Mouse (Mus musculus) liver, postnatal 0 days (tissue): ENCODE data around the gene Adam33.
A peak's percentile ranks its signal among the peaks of the same experiment; 100 is the strongest.

Experiments
- CTCF ChIP-seq: sonication (generic); IDR thresholded peaks from 2 replicates; pipeline ENCODE4 v1.5.1; 2016; ENCODE audit warnings: antibody characterized with exemption, low read depth
- EP300 ChIP-seq: IDR thresholded peaks from 2 replicates; pipeline ENCODE4 v1.6.1; 2016; ENCODE audit warnings: antibody characterized with exemption, low read depth, mild to moderate bottlenecking

GRCm38 (mm10) chr2:131094823-131095222 is 31.2 kb upstream of the Adam33 start:
- TF ChIP-seq EP300 = no peak
- peak; percentile 97 for TF ChIP-seq CTCF
